Mouse (Mus musculus) MEL (cell line): ENCODE results near the gene Casc3. TPM values are rescaled to one million over a fixed set of nuclear protein-coding genes. Genes with fewer than 3 reads are reported as not detected.
A peak's percentile ranks its signal among the peaks of the same experiment; 100 is the strongest.

Experiments used
- DNase-seq: peaks from one replicate; pipeline ENCODE4 v3.0.0; 2011; ENCODE audit warnings: low read depth, low spot score
- H3K27ac ChIP-seq: 2 replicates; pipeline ENCODE4 v1.5.1; 2012; ENCODE audit warnings: low read depth, mild to moderate bottlenecking, control low read depth, low read length, moderate library complexity; ENCODE audit not compliant: control insufficient read depth
- H3K27me3 ChIP-seq, 2 experiments: fragments of 150-350 bp in 1 of 2; sonication (generic) in 1 of 2; 2 replicates each; pipeline ENCODE4 v1.6.1; 2012; ENCODE audit warnings: low read length in 2 of 2, mild to moderate bottlenecking in 2 of 2, improper control_type of control experiment in 1 of 2, moderate library complexity in 1 of 2; ENCODE audit not compliant: insufficient read depth in 2 of 2, control insufficient read depth in 1 of 2
- H3K36me3 ChIP-seq, 2 experiments: 2 replicates each; pipeline ENCODE4 v1.6.1; 2012 to 2014; ENCODE audit warnings: low read length in 2 of 2, improper control_type of control experiment in 1 of 2, inconsistent platforms in 1 of 2, mild to moderate bottlenecking in 1 of 2; ENCODE audit not compliant: insufficient read depth in 2 of 2, control insufficient read depth in 1 of 2
- H3K4me1 ChIP-seq, 2 experiments: fragments of 150-350 bp in 1 of 2; sonication (generic) in 1 of 2; 2 replicates each; pipeline ENCODE4 v1.6.1; 2012; ENCODE audit warnings: low read length in 2 of 2, improper control_type of control experiment in 1 of 2, mild to moderate bottlenecking in 1 of 2; ENCODE audit not compliant: insufficient read depth in 2 of 2, control insufficient read depth in 1 of 2
- H3K4me3 ChIP-seq, 2 experiments: fragments of 150-350 bp in 1 of 2; sonication (generic) in 1 of 2; 2 replicates each; pipeline ENCODE4 v1.5.1; 2012; ENCODE audit warnings: low read depth in 2 of 2, low read length in 2 of 2, mild to moderate bottlenecking in 2 of 2, moderate library complexity in 2 of 2, control low read depth in 1 of 2, improper control_type of control experiment in 1 of 2; ENCODE audit not compliant: control insufficient read depth in 1 of 2, insufficient read depth in 1 of 2
- H3K79me2 ChIP-seq: 2 replicates; pipeline ENCODE4 v1.6.1; 2012; ENCODE audit warnings: mild to moderate bottlenecking, low read length, moderate library complexity; ENCODE audit not compliant: control insufficient read depth, poor library complexity, insufficient read depth
- H3K9ac ChIP-seq: 2 replicates; pipeline ENCODE4 v1.6.1; 2012; ENCODE audit warnings: low read depth, mild to moderate bottlenecking, control low read depth, low read length, moderate library complexity; ENCODE audit not compliant: control insufficient read depth, poor library complexity, severe bottlenecking
- H3K9me3 ChIP-seq: fragments of 150-350 bp; sonication (generic); replicated peaks from 2 replicates; pipeline ENCODE4 v1.6.1; 2012; ENCODE audit warnings: mild to moderate bottlenecking, low read length, improper control_type of control experiment, moderate library complexity; ENCODE audit not compliant: insufficient read depth
- BHLHE40 ChIP-seq: IDR thresholded peaks from 2 replicates; pipeline ENCODE4 v1.6.1; 2012; ENCODE audit warnings: low read depth, mild to moderate bottlenecking, inconsistent platforms, low read length, improper control_type of control experiment, borderline replicate concordance
- ELF1 ChIP-seq: IDR thresholded peaks from 2 replicates; pipeline ENCODE4 v1.6.1; 2014; ENCODE audit warnings: low read depth, mild to moderate bottlenecking, inconsistent platforms, low read length, improper control_type of control experiment, moderate library complexity
- GABPA ChIP-seq: IDR thresholded peaks from 2 replicates; pipeline ENCODE4 v1.6.1; 2012; ENCODE audit warnings: low read depth, mild to moderate bottlenecking, inconsistent platforms, low read length, improper control_type of control experiment, moderate library complexity
- GATA1 ChIP-seq: IDR thresholded peaks from 2 replicates; pipeline ENCODE4 v1.6.1; 2011; ENCODE audit warnings: low read depth, low read length, improper control_type of control experiment
- HCFC1 ChIP-seq: IDR thresholded peaks from 2 replicates; pipeline ENCODE4 v1.6.1; 2012; ENCODE audit warnings: low read depth, mild to moderate bottlenecking, inconsistent platforms, low read length, improper control_type of control experiment, moderate library complexity
- JUND ChIP-seq: IDR thresholded peaks from 2 replicates; pipeline ENCODE4 v1.6.1; 2011; ENCODE audit warnings: low read depth, mild to moderate bottlenecking, improper control_type of control experiment, low read length
- MAFK ChIP-seq: IDR thresholded peaks from 2 replicates; pipeline ENCODE4 v1.6.1; 2011; ENCODE audit warnings: low read depth, mild to moderate bottlenecking, low read length, improper control_type of control experiment, borderline replicate concordance
- MAX ChIP-seq: IDR thresholded peaks from 2 replicates; pipeline ENCODE4 v1.6.1; 2011; ENCODE audit warnings: low read length, improper control_type of control experiment
- MAZ ChIP-seq: IDR thresholded peaks from 2 replicates; pipeline ENCODE4 v1.6.1; 2012; ENCODE audit warnings: low read depth, mild to moderate bottlenecking, inconsistent platforms, low read length, improper control_type of control experiment
- MXI1 ChIP-seq: IDR thresholded peaks from 2 replicates; pipeline ENCODE4 v1.6.1; 2011; ENCODE audit warnings: mild to moderate bottlenecking, low read depth, low read length, improper control_type of control experiment
- MYB ChIP-seq: IDR thresholded peaks from 2 replicates; pipeline ENCODE4 v1.6.1; 2011; ENCODE audit warnings: mild to moderate bottlenecking, low read depth, low read length, improper control_type of control experiment
- MYC ChIP-seq: IDR thresholded peaks from 2 replicates; pipeline ENCODE4 v1.6.1; 2011; ENCODE audit warnings: low read depth, mild to moderate bottlenecking, low read length, improper control_type of control experiment, moderate library complexity
- NELFE ChIP-seq: IDR thresholded peaks from 2 replicates; pipeline ENCODE4 v1.6.1; 2011; ENCODE audit warnings: low read depth, low read length, improper control_type of control experiment
- NRF1 ChIP-seq: IDR thresholded peaks from 2 replicates; pipeline ENCODE4 v1.6.1; 2014; ENCODE audit warnings: low read depth, mild to moderate bottlenecking, inconsistent platforms, low read length, improper control_type of control experiment, moderate library complexity; ENCODE audit not compliant: poor library complexity, insufficient read depth, severe bottlenecking
- POLR2A ChIP-seq, 2 experiments: IDR thresholded peaks; 2 replicates each; pipeline ENCODE4 v1.6.1; 2011 to 2012; ENCODE audit warnings: low read length in 2 of 2, mild to moderate bottlenecking in 2 of 2, control low read depth in 1 of 2, improper control_type of control experiment in 1 of 2, low read depth in 1 of 2, moderate library complexity in 1 of 2; ENCODE audit not compliant: control insufficient read depth in 1 of 2, insufficient read depth in 1 of 2, poor library complexity in 1 of 2
- RAD21 ChIP-seq: IDR thresholded peaks from 2 replicates; pipeline ENCODE4 v1.6.1; 2011; ENCODE audit warnings: mild to moderate bottlenecking, low read depth, low read length, improper control_type of control experiment
- RCOR1 ChIP-seq: IDR thresholded peaks from 2 replicates; pipeline ENCODE4 v1.6.1; 2012; ENCODE audit warnings: low read depth, mild to moderate bottlenecking, inconsistent platforms, low read length, improper control_type of control experiment
- SIN3A ChIP-seq: IDR thresholded peaks from 2 replicates; pipeline ENCODE4 v1.6.1; 2012; ENCODE audit warnings: low read length, improper control_type of control experiment, inconsistent platforms
- SMC3 ChIP-seq: IDR thresholded peaks from 2 replicates; pipeline ENCODE4 v1.6.1; 2011; ENCODE audit warnings: low read depth, low read length, improper control_type of control experiment
- TAL1 ChIP-seq: IDR thresholded peaks from 2 replicates; pipeline ENCODE4 v1.6.1; 2012; ENCODE audit warnings: mild to moderate bottlenecking, inconsistent platforms, low read length, moderate library complexity, mixed read lengths
- TBP ChIP-seq: IDR thresholded peaks from 2 replicates; pipeline ENCODE4 v1.8.0; 2011; ENCODE audit warnings: low read depth, low read length, improper control_type of control experiment
- TCF12 ChIP-seq: IDR thresholded peaks from 2 replicates; pipeline ENCODE4 v1.6.1; 2014; ENCODE audit warnings: low read depth, mild to moderate bottlenecking, inconsistent platforms, low read length, improper control_type of control experiment, moderate library complexity
- USF1 ChIP-seq: IDR thresholded peaks from 2 replicates; pipeline ENCODE4 v1.6.1; 2014; ENCODE audit warnings: low read depth, mild to moderate bottlenecking, inconsistent platforms, low read length, improper control_type of control experiment, moderate library complexity
- ZC3H11A ChIP-seq: IDR thresholded peaks from 2 replicates; pipeline ENCODE4 v1.6.1; 2012; ENCODE audit warnings: low read depth, mild to moderate bottlenecking, inconsistent platforms, low read length, improper control_type of control experiment
- ZMIZ1 ChIP-seq: IDR thresholded peaks from 2 replicates; pipeline ENCODE4 v1.6.1; 2012; ENCODE audit warnings: low read depth, mild to moderate bottlenecking, inconsistent platforms, low read length, improper control_type of control experiment, moderate library complexity
- ZNF384 ChIP-seq: IDR thresholded peaks from 2 replicates; pipeline ENCODE4 v1.6.1; 2012; ENCODE audit warnings: low read depth, mild to moderate bottlenecking, inconsistent platforms, low read length, improper control_type of control experiment
- polyA plus RNA-seq, 2 experiments: library from polyadenylated mRNA; stranded (reverse) in 1 of 2; unstranded in 1 of 2; fragments of >175 nt in 1 of 2; fragments of >200 nt in 1 of 2; gene quantifications; 2 replicates each; pipeline versions ENCODE4 v1.2.1 to v1.2.4; 2012; ENCODE audit warnings: low replicate concordance in 2 of 2, low read depth in 1 of 2; ENCODE audit not compliant: insufficient read length in 2 of 2, insufficient read depth in 1 of 2, missing spikeins in 1 of 2
- total RNA-seq: library from RNA; depleted of rRNA; stranded (reverse); fragments of 300-350 nt; gene quantifications from 2 replicates; pipeline ENCODE4 v1.2.3, GENCODE M21; 2012

Gene Casc3
- total and polyA plus RNA-seq, 3 experiments = 18.2 to 61.0 (median 58.6) TPM

GRCm38 (mm10) chr11:98796515-98797216 is 8.0 kb upstream of the Casc3 start:
- H3K27me3 ChIP-seq = no peaks in the 10 kb centered on the region
- H3K27ac ChIP-seq = peak overlapping the region; percentile 70
- peak overlapping the region; percentile 84 for H3K9ac ChIP-seq
- TF ChIP-seq TAL1 = no peak
- peak; percentile 35; the same call in 1 of the 2 replicates for TF ChIP-seq MAX
- TF ChIP-seq ELF1 = no peak
- TF ChIP-seq TBP = peak; percentile 42; the same call in 1 of the 2 replicates
- no peak for TF ChIP-seq TCF12
- peak; percentile 85 for TF ChIP-seq SIN3A
- peak; percentile 34; the same call in 1 of the 2 replicates for TF ChIP-seq MYC
- TF ChIP-seq RCOR1 = 0 out of 2 replicates have a peak, but pooled peaks have one; percentile 36
- peak; percentile 96 for TF ChIP-seq MAZ
- TF ChIP-seq ZNF384 = no peak
- peak; percentile 99 for TF ChIP-seq NRF1
- TF ChIP-seq MXI1 = peak; percentile 59; the same call in 1 of the 2 replicates
- TF ChIP-seq NELFE = peak; percentile 29; the same call in 1 of the 2 replicates
- peak; percentile 58; the same call in 1 of the 2 replicates for TF ChIP-seq HCFC1
- H3K4me3 ChIP-seq = peak overlapping the region; percentile 65 to 90
- peak; percentile 88 for DNase-seq
- H3K79me2 ChIP-seq = peaks cover 45% of the 10 kb centered on the region
- H3K36me3 ChIP-seq = peaks cover 16 to 24% of the 10 kb centered on the region in 2 experiments
- H3K9me3 ChIP-seq = no peaks in the 10 kb centered on the region
- peaks cover 4 to 27% of the 10 kb centered on the region in 2 experiments for H3K4me1 ChIP-seq

DNA sequence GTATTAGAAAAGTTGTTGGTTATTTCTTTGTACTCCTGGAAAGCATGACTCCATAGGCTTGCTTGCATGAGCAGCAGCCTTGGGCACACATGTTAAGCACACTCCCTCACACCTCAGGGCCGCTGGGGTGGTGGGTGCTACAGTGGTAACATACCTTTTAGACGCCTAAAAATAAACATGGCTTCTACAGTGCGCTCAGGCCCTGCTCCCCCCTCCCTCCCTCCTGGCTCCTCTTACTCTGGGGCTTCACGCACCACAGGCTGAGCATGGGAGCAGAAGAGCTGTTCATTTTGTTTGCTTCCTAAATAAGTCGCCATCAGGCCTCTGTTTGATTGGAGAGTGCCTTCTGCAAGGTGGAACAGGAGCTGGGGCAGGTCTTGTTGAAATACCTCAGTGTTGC is 7.4 kb upstream of the Casc3 start:
- H3K27me3 ChIP-seq = no peaks in the 10 kb centered on the region
- H3K27ac ChIP-seq = no peak overlapping the region
- peaks cover 45% of the 10 kb centered on the region for H3K79me2 ChIP-seq
- H3K36me3 ChIP-seq = peaks cover 18 to 22% of the 10 kb centered on the region in 2 experiments
- H3K4me1 ChIP-seq = peaks cover 2 to 21% of the 10 kb centered on the region in 2 experiments; a peak in 2 of 4 replicates
- DNase-seq = no peak
- H3K9ac ChIP-seq = peak overlapping the region; percentile 84
- H3K9me3 ChIP-seq = no peaks in the 10 kb centered on the region
- peak overlapping the region; percentile 65 to 90 for H3K4me3 ChIP-seq
- TF ChIP-seq SIN3A (no peak), SMC3 (no peak), ZMIZ1 (no peak), RAD21 (no peak), TAL1 (no peak), MAFK (no peak), ZC3H11A (no peak), JUND (no peak), RCOR1 (no peak), NELFE (no peak), GATA1 (no peak), GABPA (no peak), TCF12 (no peak), USF1 (no peak), POLR2A (IDR thresholded peaks at IDR 0.05; ENCODE audit: control insufficient read depth in 1 of 2, insufficient read depth in 1 of 2, low read depth in 1 of 2, low read length in 2 of 2, poor library complexity in 1 of 2) (no peak), ZNF384 (no peak), MAZ (no peak), MYB (no peak), BHLHE40 (no peak)
- TF ChIP-seq, all 39 proteins: peak for 0
